ENCODE assay signal across 16 mouse cellular contexts in the genomic region with DNA sequence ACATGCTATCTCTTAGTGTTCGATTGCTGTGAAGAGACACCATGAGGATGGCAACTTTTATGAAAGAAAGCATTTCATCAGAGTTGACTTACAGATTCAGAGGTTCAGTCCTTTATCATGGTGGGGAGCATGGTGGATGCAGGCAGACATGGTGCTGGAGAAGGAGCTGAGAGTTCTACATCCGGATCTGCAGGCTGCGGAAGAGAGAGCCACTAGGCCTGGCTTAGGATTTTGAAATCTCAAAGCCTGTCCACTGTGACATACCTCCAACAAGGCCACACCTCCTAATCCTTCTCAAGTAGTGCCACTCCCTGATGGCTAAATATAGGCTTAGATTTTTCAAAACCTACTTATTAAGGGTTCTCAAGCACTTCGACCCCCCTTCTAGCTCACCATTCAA. TPM values are rescaled to one million over a fixed set of nuclear protein-coding genes. Genes with fewer than 3 reads are reported as not detected.
A peak's percentile ranks its signal among the peaks of the same experiment; 100 is the strongest.
DNase-seq lines count a peak whose midpoint lies in the region.
"Had no signal": no experiment of that assay in that cellular context is flagged by ENCODE, and none has a peak within 500 bp of the region (broad histone marks: within the 10 kb centered on the region; RNA-seq: fewer than 3 reads in every experiment).

No protein-coding gene starts in this region.

- WGBS in heart, embryonic 10.5 days: 87% methylated on average over 4 of the region's 4 CpGs

- intact Hi-C loops in heart, postnatal 14 days (cut with DNase I): no loop called here

- H3K9me3 ChIP-seq in heart, embryonic 10.5 days: no peaks in the 10 kb centered on the region
- H3K9me3 ChIP-seq: G1E had no signal

- no peak overlapping the region for H3K27ac ChIP-seq in heart, embryonic 10.5 days

- H3K27me3 ChIP-seq in heart, embryonic 10.5 days (ENCODE audit: insufficient read depth, poor library complexity, severe bottlenecking): no peaks in the 10 kb centered on the region
- H3K27me3 ChIP-seq: Patski had no signal

- H3K4me1 ChIP-seq in heart, embryonic 10.5 days: 0 out of 2 replicates have a peak, but pooled peaks cover 4% of the 10 kb centered on the region

- peak; percentile 57 for DNase-seq in heart, adult 11 months
- DNase-seq in heart, postnatal 14 days: no peak
- DNase-seq in heart, embryonic 10.5 days (ENCODE audit: low spot score): peak; percentile 60
- DNase-seq in heart, adult 8-10 months (ENCODE audit: low spot score): no peak
- DNase-seq: adrenal gland, adult 2 months; adrenal gland, adult 8-10 months; adrenal gland, postnatal 10 days; adrenal gland, postnatal 14 days; adrenal gland, postnatal 25 days; adrenal gland, postnatal 36 days; B cell, adult 2 months; cerebellum, adult 11 months; cerebellum, adult 11-12 months; cerebellum, adult 18-20 months had no signal

- no peaks in the 10 kb centered on the region for H3K36me3 ChIP-seq in heart, embryonic 10.5 days
- H3K36me3 ChIP-seq: G1E had no signal

- H3K4me3 ChIP-seq in heart, embryonic 10.5 days: no peak overlapping the region

RNA-seq across cellular contexts. Expression of a gene that starts 8.4 kb away (rescaled TPM):
- total RNA-seq in heart, postnatal 14 days (2021): 10 to 100 TPM; 11.1 to 14.0 TPM
- 15.0 and 15.1 TPM in 2 replicates for polyA plus RNA-seq in heart, embryonic 10.5 days (2016; fragmentation: Nextera tagmentation; extraction: Ambion mirVana)
- total RNA-seq in heart, adult 8-10 months (2022): 10 to 100 TPM in 3 of 4 experiments, 1 to 10 TPM in 1; 9.2 to 12.1 (median 10.1) TPM

Comparison
In these comparisons a context has a peak if more than half of its experiments do, and no peak if none do; other contexts are left out.
1. DNase-seq: peak in heart, adult 11 months (single experiment) and heart, embryonic 10.5 days (single experiment); none in heart, postnatal 14 days (0 of 2) and heart, adult 8-10 months (single experiment).